9 mouse cellular contexts compared by ENCODE assay signal in genomic region chr15:12825408-12825807, GRCm38 (mm10). TPM values are rescaled to one million over a fixed set of nuclear protein-coding genes. Genes with fewer than 3 reads are reported as not detected.
A peak's percentile ranks its signal among the peaks of the same experiment; 100 is the strongest.
DNase-seq lines count a peak whose midpoint lies in the region; ATAC-seq and TF ChIP-seq lines count a peak whose summit lies in the region.
"Had no signal": no experiment of that assay in that cellular context is flagged by ENCODE, and none has a peak within 500 bp of the region (broad histone marks: within the 10 kb centered on the region; RNA-seq: fewer than 3 reads in every experiment).

No protein-coding gene starts in this region.

- H3K4me1 ChIP-seq in CH12.LX (ENCODE audit: control insufficient read depth in 1 of 2, insufficient read depth in 2 of 2), result peaks cover 7 to 44% of the 10 kb centered on the region in 2 experiments
- H3K4me1 ChIP-seq in forebrain, embryonic 13.5 days, result peaks cover 26% of the 10 kb centered on the region
- peaks cover 69% of the 10 kb centered on the region for H3K4me1 ChIP-seq in liver, embryonic 13.5 days (replicated peaks)

- peak overlapping the region; percentile 87 for H3K4me2 ChIP-seq in CH12.LX (ENCODE audit: insufficient read depth, low read depth, poor library complexity, severe bottlenecking)
- peak overlapping the region; percentile 73 for H3K4me2 ChIP-seq in forebrain, embryonic 13.5 days
- peak overlapping the region; percentile 86 for H3K4me2 ChIP-seq in liver, embryonic 13.5 days

- peak overlapping the region; percentile 85 to 99 (median 86) for H3K4me3 ChIP-seq in CH12.LX (replicated peaks in 1 of 3; ENCODE audit: low read depth in 2 of 3, low read length in 2 of 3, poor library complexity in 1 of 3)
- H3K4me3 ChIP-seq in forebrain, embryonic 13.5 days, result peak overlapping the region; percentile 88
- peak overlapping the region; percentile 77 for H3K4me3 ChIP-seq in liver, embryonic 13.5 days (replicated peaks)

- no peak for TF ChIP-seq EP300 in CH12.LX (IDR thresholded peaks at IDR 0.05; ENCODE audit: low read length)

- in situ Hi-C loops in CH12.LX (cut with MboI; ENCODE audit: low pct_ligation_motif_present, low pct_unique_long_range_greater_than_20kb, low sequenced_read_pairs), result no loop called here

- dilution Hi-C loops in CH12.LX (cut with MboI; ENCODE audit: extremely low pct_ligation_motif_present, extremely low pct_unique_long_range_greater_than_20kb, low sequenced_read_pairs), result no loop called here

- no peaks in the 10 kb centered on the region for H3K9me3 ChIP-seq in CH12.LX (replicated peaks; ENCODE audit: low read length)
- H3K9me3 ChIP-seq in forebrain, embryonic 13.5 days (replicated peaks), result no peaks in the 10 kb centered on the region
- no peaks in the 10 kb centered on the region for H3K9me3 ChIP-seq in liver, embryonic 13.5 days (replicated peaks)

- DNase-seq in heart, adult 11 months, result peak; percentile 79
- no peak for DNase-seq in heart, postnatal 36 days
- DNase-seq in CH12.LX (ENCODE audit: extremely low read depth), result no peak
- DNase-seq in liver, embryonic 13.5 days, result no peak
- no peak for DNase-seq in adrenal gland, postnatal 25 days
- DNase-seq in B cell, adult 2 months, result no peak
- DNase-seq in layer of hippocampus, postnatal 36 days, result no peak
- DNase-seq: spleen, adult 18-20 months had no signal

- H3K36me3 ChIP-seq in CH12.LX (replicated peaks in 1 of 2; ENCODE audit: control insufficient read depth in 1 of 2, insufficient read depth in 1 of 2, low read length in 1 of 2), result peaks cover 32 to 66% of the 10 kb centered on the region in 2 experiments
- H3K36me3 ChIP-seq in forebrain, embryonic 13.5 days (ENCODE audit: poor library complexity, severe bottlenecking), result peaks cover 55% of the 10 kb centered on the region
- peaks cover 55% of the 10 kb centered on the region for H3K36me3 ChIP-seq in liver, embryonic 13.5 days

- 54% methylated on average over 12 of the region's 12 CpGs for WGBS in forebrain, embryonic 13.5 days
- WGBS in liver, embryonic 13.5 days (ENCODE audit: insufficient replicate concordance), result 44% methylated on average over 12 of the region's 12 CpGs

- ATAC-seq in forebrain, embryonic 13.5 days, result no peak
- ATAC-seq in liver, embryonic 13.5 days (ENCODE audit: low read depth), result no peak

- TF ChIP-seq CTCF in CH12.LX (conservative IDR thresholded peaks at IDR 0.05 in 1 of 2, IDR thresholded peaks at IDR 0.05 in 1 of 2; ENCODE audit: low read depth in 2 of 2, low read length in 2 of 2), result no peak

- H3K27ac ChIP-seq in CH12.LX (ENCODE audit: insufficient read depth, low read depth), result no peak overlapping the region
- H3K27ac ChIP-seq in forebrain, embryonic 13.5 days, result no peak overlapping the region
- H3K27ac ChIP-seq in liver, embryonic 13.5 days, result peak overlapping the region; percentile 84

- H3K9ac ChIP-seq in CH12.LX (ENCODE audit: insufficient read depth, low read depth), result peak overlapping the region; percentile 70
- H3K9ac ChIP-seq in forebrain, embryonic 13.5 days, result peak overlapping the region; percentile 90
- H3K9ac ChIP-seq in liver, embryonic 13.5 days, result peak overlapping the region; percentile 87

- no peaks in the 10 kb centered on the region for H3K27me3 ChIP-seq in CH12.LX (replicated peaks)
- no peaks in the 10 kb centered on the region for H3K27me3 ChIP-seq in forebrain, embryonic 13.5 days
- H3K27me3 ChIP-seq in liver, embryonic 13.5 days, result no peaks in the 10 kb centered on the region

- peaks cover 34% of the 10 kb centered on the region for H3K79me2 ChIP-seq in CH12.LX (replicated peaks; ENCODE audit: control insufficient read depth, extremely low read depth, insufficient read depth, poor library complexity, severe bottlenecking)

- TF ChIP-seq POLR2A in CH12.LX (IDR thresholded peaks at IDR 0.05; ENCODE audit: low read depth, low read length), result no peak

- no peak for TF ChIP-seq RAD21 in CH12.LX (IDR thresholded peaks at IDR 0.05; ENCODE audit: low read depth, low read length)

- intact Hi-C loops in heart, postnatal 36 days (cut with DNase I), result loop anchor here (10.0 kb wide), 1 partner anchor 831 kb away; the partner anchor contains the start of gene Sub1

TF ChIP-seq in CH12.LX, 34 proteins besides CTCF, POLR2A, EP300 and RAD21:
- TF ChIP-seq JUN (IDR thresholded peaks at IDR 0.05; ENCODE audit: insufficient read depth, low read depth, low read length) (no peak), ZMIZ1 (IDR thresholded peaks at IDR 0.05; ENCODE audit: low read depth, low read length) (0 out of 2 replicates have a peak, but pooled peaks have one; percentile 0)
TF ChIP-seq in CH12.LX: peak in this region for 1.

RNA-seq across cellular contexts. Expression of gene Drosha, which starts 0.8 kb away (rescaled TPM):
- 10 to 100 TPM; 35.8 to 39.0 TPM for total RNA-seq in heart, postnatal 36 days (2021)
- 23.4 and 25.9 TPM in 2 replicates for total RNA-seq in CH12.LX (2012; rRNA removed)
- 24.8 and 25.8 TPM in 2 replicates for total RNA-seq in CH12.LX (2014; rRNA removed)
- polyA plus RNA-seq in CH12.LX (2012; ENCODE audit: insufficient read length, low read depth), result 79.2 and 81.9 TPM in 2 replicates
- 50.9 and 55.3 TPM in 2 replicates for polyA plus RNA-seq in forebrain, embryonic 13.5 days (2015; fragmentation: Nextera tagmentation; extraction: Ambion mirVana)
- polyA plus RNA-seq in liver, embryonic 13.5 days (2015; fragmentation: Nextera tagmentation; extraction: Ambion mirVana), result 14.3 and 20.4 TPM in 2 replicates
- total RNA-seq in adrenal gland, postnatal 25 days (2021), result 36.4 and 40.3 TPM in 2 replicates
- total RNA-seq in layer of hippocampus, postnatal 36 days (2021), result 10 to 100 TPM; 84.6 to 85.6 TPM

RNA-seq across cellular contexts. Expression of gene 6030458C11Rik, which starts 1.0 kb away (rescaled TPM):
- 10 to 100 TPM; 12.5 to 13.7 TPM for total RNA-seq in heart, postnatal 36 days (2021)
- 17.5 and 20.6 TPM in 2 replicates for total RNA-seq in CH12.LX (2012; rRNA removed)
- total RNA-seq in CH12.LX (2014; rRNA removed), result 38.3 and 38.7 TPM in 2 replicates
- polyA plus RNA-seq in CH12.LX (2012; ENCODE audit: insufficient read length, low read depth), result 29.5 and 30.6 TPM in 2 replicates
- 36.6 and 36.8 TPM in 2 replicates for polyA plus RNA-seq in forebrain, embryonic 13.5 days (2015; fragmentation: Nextera tagmentation; extraction: Ambion mirVana)
- 32.4 and 35.8 TPM in 2 replicates for polyA plus RNA-seq in liver, embryonic 13.5 days (2015; fragmentation: Nextera tagmentation; extraction: Ambion mirVana)
- total RNA-seq in adrenal gland, postnatal 25 days (2021), result 15.3 and 18.5 TPM in 2 replicates
- 10 to 100 TPM; 26.7 to 31.5 TPM for total RNA-seq in layer of hippocampus, postnatal 36 days (2021)
